Mouse (Mus musculus) ES-Bruce4 (cell line): Measurements from ENCODE around the gene Inka2. TPM values are rescaled to one million over a fixed set of nuclear protein-coding genes. Genes with fewer than 3 reads are reported as not detected.

Experiments used
- H3K27ac ChIP-seq: 2 replicates; pipeline ENCODE4 v1.5.1; 2012; ENCODE audit warnings: low read length, inconsistent platforms; ENCODE audit not compliant: insufficient read depth
- H3K27me3 ChIP-seq: 2 replicates; pipeline ENCODE4 v1.6.1; 2012; ENCODE audit warnings: mild to moderate bottlenecking, low read length, inconsistent platforms; ENCODE audit not compliant: control insufficient read depth, poor library complexity, insufficient read depth, severe bottlenecking
- H3K36me3 ChIP-seq: 2 replicates; pipeline ENCODE4 v1.6.1; 2012; ENCODE audit warnings: inconsistent platforms, mild to moderate bottlenecking, low read length, moderate library complexity; ENCODE audit not compliant: control insufficient read depth, poor library complexity, insufficient read depth, severe bottlenecking
- H3K4me1 ChIP-seq: one replicate; pipeline ENCODE4 v1.8.1; 2011; ENCODE audit warnings: low read length; ENCODE audit not compliant: control insufficient read depth, insufficient read depth
- H3K4me3 ChIP-seq: 2 replicates; pipeline ENCODE4 v1.5.1; 2011; ENCODE audit warnings: low read depth, mild to moderate bottlenecking, low read length
- H3K9ac ChIP-seq: 2 replicates; pipeline ENCODE4 v1.6.1; 2012; ENCODE audit warnings: low read depth, mild to moderate bottlenecking, inconsistent platforms; ENCODE audit not compliant: poor library complexity, severe bottlenecking
- H3K9me3 ChIP-seq: replicated peaks from 2 replicates; pipeline ENCODE4 v1.6.1; 2012; ENCODE audit warnings: mild to moderate bottlenecking, low read length, inconsistent platforms; ENCODE audit not compliant: control insufficient read depth, poor library complexity, insufficient read depth, severe bottlenecking
- CTCF ChIP-seq: IDR thresholded peaks from one replicate; pipeline ENCODE4 v1.8.1; 2011; ENCODE audit warnings: low read depth, low read length
- EP300 ChIP-seq: IDR thresholded peaks from 2 replicates; pipeline ENCODE4 v1.6.1; 2011; ENCODE audit warnings: low read depth, low read length; ENCODE audit not compliant: insufficient read depth
- POLR2A ChIP-seq: IDR thresholded peaks from one replicate; pipeline ENCODE4 v1.8.1; 2011; ENCODE audit warnings: low read length; ENCODE audit not compliant: insufficient read depth
- polyA plus RNA-seq: library from polyadenylated mRNA; stranded (reverse); fragments of >200 nt; gene quantifications from 2 replicates; pipeline ENCODE4 v1.2.4, GENCODE M21; 2011; ENCODE audit warnings: low read depth; ENCODE audit not compliant: missing spikeins, insufficient read depth, insufficient read length

The Inka2 gene
- polyA plus RNA-seq, 1 experiment: 4.3 TPM

DNA sequence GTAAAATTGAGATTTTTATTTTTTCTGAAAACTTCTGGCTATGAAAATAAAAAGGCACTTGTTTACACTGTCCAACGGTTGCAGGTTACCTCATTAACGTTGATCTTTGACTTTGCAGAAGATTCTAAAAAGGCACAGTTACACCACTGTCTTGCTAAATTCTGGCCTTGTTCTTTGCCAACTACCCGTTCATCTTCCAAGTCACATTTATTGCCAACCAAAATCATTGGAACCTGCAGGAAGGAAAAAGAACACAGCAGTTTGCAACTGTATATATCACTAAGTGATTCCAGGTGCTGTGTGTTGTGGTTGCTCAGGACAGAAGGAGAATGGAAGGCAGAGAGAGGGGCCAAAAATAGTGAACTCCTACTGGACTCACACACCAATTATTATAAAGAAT lies 33.3 kb downstream of the Inka2 start:
- no peaks in the 10 kb centered on the region; the same call in 1 of the 2 replicates for H3K36me3 ChIP-seq
- no peak overlapping the region for H3K4me3 ChIP-seq
- H3K9me3 ChIP-seq: no peaks in the 10 kb centered on the region
- no peaks in the 10 kb centered on the region for H3K4me1 ChIP-seq
- H3K9ac ChIP-seq: no peak overlapping the region
- no peak for TF ChIP-seq POLR2A
- no peak for TF ChIP-seq EP300
- no peak for TF ChIP-seq CTCF
- no peaks in the 10 kb centered on the region for H3K27me3 ChIP-seq
- no peak overlapping the region for H3K27ac ChIP-seq

DNA sequence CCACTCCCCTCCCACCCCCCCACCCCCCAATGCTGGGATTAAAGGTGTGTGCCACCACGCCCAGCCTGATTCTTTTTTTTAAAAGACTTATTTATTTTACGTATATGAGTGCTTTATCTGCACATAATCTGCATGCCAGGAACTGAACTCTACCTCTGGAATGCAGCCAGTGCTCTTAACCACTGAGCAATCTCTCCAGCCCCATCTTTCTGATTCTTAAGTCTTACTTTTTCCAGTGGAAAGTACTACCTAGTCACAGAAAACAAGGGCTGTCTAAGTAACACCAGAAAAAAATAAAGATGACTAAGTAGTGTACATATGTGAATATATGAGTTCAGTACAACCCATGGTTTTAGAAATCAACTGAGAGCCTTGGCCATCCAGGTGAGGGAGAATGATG lies 42.1 kb downstream of the Inka2 start:
- Histone ChIP-seq H3K27me3 (no peaks in the 10 kb centered on the region), H3K9ac (no peak overlapping the region), H3K27ac (no peak overlapping the region), H3K36me3 (no peaks in the 10 kb centered on the region; the same call in 1 of the 2 replicates), H3K4me1 (no peaks in the 10 kb centered on the region), H3K9me3 (no peaks in the 10 kb centered on the region), H3K4me3 (no peak overlapping the region)
- no peak for TF ChIP-seq POLR2A
- TF ChIP-seq EP300: no peak
- no peak for TF ChIP-seq CTCF

DNA sequence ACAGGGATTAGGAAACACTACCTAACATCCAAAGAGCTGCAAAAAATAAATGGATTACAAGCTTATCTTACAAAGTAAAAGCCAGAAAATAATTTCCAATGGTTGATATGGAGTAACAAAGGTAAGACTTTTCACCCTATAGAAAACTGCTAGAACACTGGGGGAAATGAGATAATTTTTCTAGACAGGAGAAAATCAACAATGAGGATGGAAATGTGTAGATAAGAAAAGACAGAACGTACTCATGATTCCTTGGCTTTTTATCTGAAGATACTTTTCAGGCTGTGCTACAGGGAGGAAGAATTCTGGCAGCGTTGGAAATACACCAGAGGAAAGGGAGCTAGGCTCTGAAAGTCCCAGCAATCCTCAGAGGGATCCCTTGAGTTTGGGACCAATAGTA lies 46.4 kb downstream of the Inka2 start:
- TF ChIP-seq POLR2A (no peak), CTCF (no peak), EP300 (no peak)
- no peaks in the 10 kb centered on the region for H3K4me1 ChIP-seq
- H3K27me3 ChIP-seq: no peaks in the 10 kb centered on the region
- no peaks in the 10 kb centered on the region for H3K9me3 ChIP-seq
- H3K27ac ChIP-seq: no peak overlapping the region
- no peaks in the 10 kb centered on the region; the same call in 1 of the 2 replicates for H3K36me3 ChIP-seq
- H3K9ac ChIP-seq: no peak overlapping the region
- H3K4me3 ChIP-seq: no peak overlapping the region

DNA sequence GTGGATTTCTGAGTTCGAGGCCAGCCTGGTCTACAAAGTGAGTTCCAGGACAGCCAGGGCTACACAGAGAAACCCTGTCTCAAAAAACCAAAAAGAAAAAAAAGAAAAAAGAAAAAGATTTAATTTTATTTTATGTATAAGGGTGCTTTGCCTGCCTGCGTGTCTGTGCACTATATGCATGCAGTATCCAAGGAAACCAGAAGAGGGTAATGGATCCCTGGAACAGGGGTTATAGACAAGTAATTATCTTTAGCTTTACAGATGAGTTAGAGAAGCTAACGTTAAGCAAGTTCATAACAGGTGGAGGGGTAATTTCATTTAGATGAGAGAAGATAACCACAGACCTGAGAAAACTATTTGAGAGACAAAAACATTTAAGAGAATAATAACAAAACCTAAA lies 49.8 kb downstream of the Inka2 start:
- Histone ChIP-seq H3K27me3 (no peaks in the 10 kb centered on the region), H3K36me3 (no peaks in the 10 kb centered on the region; the same call in 1 of the 2 replicates), H3K9ac (no peak overlapping the region), H3K4me1 (no peaks in the 10 kb centered on the region), H3K9me3 (no peaks in the 10 kb centered on the region), H3K4me3 (no peak overlapping the region), H3K27ac (no peak overlapping the region)
- TF ChIP-seq CTCF (no peak), POLR2A (no peak), EP300 (no peak)

DNA sequence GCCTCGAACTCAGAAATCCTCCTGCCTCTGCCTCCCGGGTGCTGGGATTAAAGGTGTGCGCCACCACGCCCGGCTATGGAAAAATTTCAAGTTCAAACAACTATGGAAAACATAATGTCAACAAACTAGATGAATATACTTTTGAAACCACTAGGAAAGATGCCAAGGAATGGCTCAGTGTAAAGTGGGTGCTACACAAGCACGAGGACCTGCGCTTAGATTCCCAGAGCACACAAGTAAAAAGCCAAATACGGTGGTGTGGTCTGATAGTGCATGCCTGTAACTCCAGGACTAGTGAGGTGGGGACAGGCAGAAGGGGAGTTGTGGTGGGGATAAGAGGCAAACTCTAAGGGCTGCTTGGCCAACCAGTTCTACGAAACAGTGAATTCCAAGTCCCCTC lies 50.7 kb downstream of the Inka2 start:
- Histone ChIP-seq H3K36me3 (no peaks in the 10 kb centered on the region), H3K9me3 (no peaks in the 10 kb centered on the region), H3K9ac (no peak overlapping the region), H3K27me3 (no peaks in the 10 kb centered on the region), H3K27ac (no peak overlapping the region), H3K4me1 (no peaks in the 10 kb centered on the region), H3K4me3 (no peak overlapping the region)
- no peak for TF ChIP-seq POLR2A
- no peak for TF ChIP-seq CTCF
- no peak for TF ChIP-seq EP300

DNA sequence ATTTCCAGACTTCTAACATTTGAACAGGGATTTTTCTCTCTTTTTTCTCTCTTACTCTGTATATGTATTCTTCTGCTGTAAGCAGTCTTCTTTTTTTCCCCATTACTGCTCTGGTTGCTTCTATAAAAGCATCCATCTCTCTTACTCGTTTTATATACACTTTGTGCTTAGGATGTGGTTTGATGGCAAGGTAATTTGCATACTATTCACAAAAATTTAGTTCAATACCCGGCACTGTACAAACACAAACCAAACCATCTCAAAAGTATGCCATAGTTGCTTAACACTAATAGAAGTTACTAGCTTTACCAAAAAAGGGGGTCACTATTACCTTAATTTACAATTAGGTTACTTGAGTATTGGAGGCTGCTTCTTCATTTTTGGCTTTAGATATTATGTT lies 52.1 kb downstream of the Inka2 start:
- no peak overlapping the region for H3K27ac ChIP-seq
- no peak overlapping the region for H3K9ac ChIP-seq
- no peak for TF ChIP-seq CTCF
- TF ChIP-seq EP300: no peak
- no peak for TF ChIP-seq POLR2A
- no peaks in the 10 kb centered on the region for H3K9me3 ChIP-seq
- H3K36me3 ChIP-seq: no peaks in the 10 kb centered on the region
- no peak overlapping the region for H3K4me3 ChIP-seq
- H3K4me1 ChIP-seq: no peaks in the 10 kb centered on the region
- H3K27me3 ChIP-seq: no peaks in the 10 kb centered on the region
